Mouse (Mus musculus) testis, adult 2 months (tissue): ENCODE results near the gene Aspm. TPM values are rescaled to one million over a fixed set of nuclear protein-coding genes. Genes with fewer than 3 reads are reported as not detected.
"Not testable (repeated sequence)": the region's sequence is repeated elsewhere in the genome, so short reads cannot be mapped to it uniquely, and the experiment has no call there.

ENCODE experiments used
- H3K27ac ChIP-seq: fragments of 200-500 bp; 2 replicates; pipeline ENCODE4 v1.5.1; 2012; ENCODE audit warnings: low read depth, low read length; ENCODE audit not compliant: control insufficient read depth, insufficient read depth
- H3K27me3 ChIP-seq: fragments of 200-500 bp; 2 replicates; pipeline ENCODE4 v1.6.1; 2012; ENCODE audit warnings: mild to moderate bottlenecking, low read length, moderate library complexity; ENCODE audit not compliant: control insufficient read depth, insufficient read depth
- H3K36me3 ChIP-seq: fragments of 200-500 bp; 2 replicates; pipeline ENCODE4 v1.6.1; 2012; ENCODE audit warnings: mild to moderate bottlenecking, low read length; ENCODE audit not compliant: control insufficient read depth, insufficient read depth
- H3K4me1 ChIP-seq: fragments of 200-500 bp; 2 replicates; pipeline ENCODE4 v1.6.1; 2012; ENCODE audit warnings: low read length; ENCODE audit not compliant: control insufficient read depth, insufficient read depth
- H3K4me3 ChIP-seq: fragments of 200-500 bp; 2 replicates; pipeline ENCODE4 v1.5.1; 2012; ENCODE audit warnings: low read depth, mild to moderate bottlenecking, low read length, moderate library complexity, mixed read lengths; ENCODE audit not compliant: control insufficient read depth
- CTCF ChIP-seq: fragments of 200-500 bp; IDR thresholded peaks from 2 replicates; pipeline ENCODE4 v1.5.1; 2012; ENCODE audit warnings: low read depth, mild to moderate bottlenecking, inconsistent platforms, low read length, moderate library complexity; ENCODE audit not compliant: control insufficient read depth, insufficient read depth, insufficient replicate concordance
- POLR2A ChIP-seq: fragments of 200-500 bp; IDR thresholded peaks from 2 replicates; pipeline ENCODE4 v1.6.1; 2012; ENCODE audit warnings: low read depth, mild to moderate bottlenecking, inconsistent platforms, low read length, moderate library complexity; ENCODE audit not compliant: control insufficient read depth
- polyA plus RNA-seq: library from polyadenylated mRNA; depleted of rRNA; stranded (reverse); fragments of >200 nt; gene quantifications from 2 replicates; pipeline ENCODE4 v1.2.3, GENCODE M21; 2012

Aspm gene
- polyA plus RNA-seq, 1 experiment = 1.7 TPM

DNA sequence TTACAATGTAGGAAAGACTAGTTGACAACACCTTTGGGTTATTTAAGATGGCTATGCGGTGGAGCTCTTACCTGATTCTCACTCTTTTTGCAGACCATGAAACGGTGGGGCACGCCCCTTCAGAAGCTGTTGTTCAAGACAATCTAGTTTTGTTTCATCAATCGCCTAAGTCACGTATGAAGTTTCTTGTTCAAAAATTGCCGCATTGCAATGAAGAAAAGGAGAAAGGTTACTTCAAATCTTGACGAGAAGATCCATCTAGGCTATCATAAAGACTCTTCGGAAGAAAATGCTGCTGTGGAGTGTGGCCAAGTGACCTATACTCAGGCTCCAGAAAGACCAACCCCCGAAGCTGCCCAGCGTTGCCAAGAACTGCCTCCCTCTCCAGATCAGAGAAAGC, 31.6 kb upstream of the Aspm start:
- no peak overlapping the region; the same call in 1 of the 2 replicates for H3K27ac ChIP-seq
- peaks cover 8% of the 10 kb centered on the region for H3K4me1 ChIP-seq
- H3K4me3 ChIP-seq = peak overlapping the region; percentile 88; the same call in 1 of the 2 replicates
- TF ChIP-seq CTCF = no peak
- no peak for TF ChIP-seq POLR2A
- H3K36me3 ChIP-seq = no peaks in the 10 kb centered on the region
- no peaks in the 10 kb centered on the region for H3K27me3 ChIP-seq

DNA sequence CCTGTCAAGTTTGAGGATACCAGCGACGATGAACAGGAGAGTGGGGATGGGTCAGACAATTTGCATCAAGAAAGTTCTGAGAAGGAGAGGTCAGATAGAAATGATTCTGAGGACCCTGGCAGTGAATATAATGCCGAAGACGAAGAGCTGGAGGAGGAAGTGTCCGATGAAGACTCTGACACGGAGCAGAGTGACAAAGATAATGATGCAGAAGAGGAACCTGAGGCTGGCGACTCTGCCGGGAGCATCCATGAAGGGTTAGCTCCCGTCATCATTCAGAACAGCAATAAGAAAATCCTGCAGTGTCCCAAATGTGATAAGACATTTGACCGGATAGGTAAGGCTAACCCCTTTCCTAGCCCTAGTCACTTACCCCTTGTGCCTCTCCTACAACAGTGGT, 30.6 kb upstream of the Aspm start:
- H3K27ac ChIP-seq = no peak overlapping the region
- H3K27me3 ChIP-seq = no peaks in the 10 kb centered on the region
- H3K36me3 ChIP-seq = no peaks in the 10 kb centered on the region
- TF ChIP-seq POLR2A (no peak), CTCF (no peak)
- H3K4me3 ChIP-seq = no peak overlapping the region
- peaks cover 8% of the 10 kb centered on the region for H3K4me1 ChIP-seq

DNA sequence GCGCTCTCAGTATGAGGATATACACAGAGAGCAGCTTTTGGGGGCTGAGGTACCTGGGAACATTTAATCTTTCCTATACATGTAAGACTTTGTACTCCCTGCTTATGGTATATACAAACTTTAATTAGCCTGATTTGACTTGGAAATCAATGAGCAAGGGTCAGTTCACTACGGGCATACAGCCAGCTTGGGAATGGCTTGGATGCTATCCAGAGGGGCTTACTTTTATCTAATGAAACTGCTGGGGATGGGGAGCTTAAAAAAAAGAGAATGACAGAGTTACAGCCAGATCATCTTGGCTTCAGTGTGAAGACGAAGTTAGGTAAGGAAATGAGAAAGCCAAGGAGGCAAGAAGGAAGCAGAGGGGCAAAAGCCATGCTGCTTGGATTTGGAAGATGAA, 29.6 kb upstream of the Aspm start:
- H3K36me3 ChIP-seq = no peaks in the 10 kb centered on the region
- H3K4me3 ChIP-seq = no peak overlapping the region
- peaks cover 8% of the 10 kb centered on the region for H3K4me1 ChIP-seq
- no peaks in the 10 kb centered on the region for H3K27me3 ChIP-seq
- no peak overlapping the region for H3K27ac ChIP-seq
- TF ChIP-seq CTCF = no peak

DNA sequence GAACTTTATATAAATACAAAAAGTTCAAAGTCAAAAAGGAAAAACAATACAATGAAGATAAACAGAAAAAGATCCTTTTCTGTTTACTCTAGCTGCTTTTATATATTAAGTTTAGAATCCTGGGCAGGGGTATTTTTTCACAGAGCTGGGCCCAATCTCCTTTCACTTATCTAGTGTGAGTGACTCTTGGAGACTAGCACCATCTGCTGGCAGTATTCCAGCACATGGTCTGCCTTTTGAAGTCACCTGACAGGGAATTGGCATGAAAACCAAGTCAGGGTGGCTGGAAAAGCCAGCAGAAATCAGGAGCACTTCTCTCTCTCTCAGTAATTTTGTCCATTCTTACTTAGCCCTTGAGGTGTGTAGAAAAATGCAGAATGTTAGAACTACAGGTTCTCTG, 16.2 kb upstream of the Aspm start:
- Histone ChIP-seq H3K4me3 (no peak overlapping the region), H3K4me1 (no peaks in the 10 kb centered on the region), H3K36me3 (peaks cover 2% of the 10 kb centered on the region), H3K27ac (no peak overlapping the region), H3K27me3 (no peaks in the 10 kb centered on the region)
- TF ChIP-seq POLR2A (no peak), CTCF (no peak)

DNA sequence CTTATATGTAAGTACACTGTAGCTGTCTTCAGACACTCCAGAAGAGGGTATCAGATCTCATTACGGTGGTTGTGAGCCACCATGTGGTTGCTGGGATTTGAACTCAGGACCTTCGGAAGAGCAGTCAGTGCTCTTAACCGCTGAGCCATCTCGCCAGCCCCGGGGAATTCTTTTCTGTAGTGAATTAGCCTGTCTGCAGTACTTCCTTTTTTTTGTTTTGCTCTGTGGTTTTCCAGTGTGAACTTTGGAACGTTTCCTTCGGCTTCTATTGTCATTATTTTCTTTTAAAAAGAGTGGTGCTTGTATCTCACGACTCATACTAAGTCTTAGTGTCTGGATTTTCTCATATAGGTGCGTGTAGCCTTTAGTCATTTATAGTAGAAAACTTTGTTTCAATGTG, 11.5 kb upstream of the Aspm start:
- H3K36me3 ChIP-seq, H3K4me1 ChIP-seq, H3K4me3 ChIP-seq, H3K27me3 ChIP-seq, H3K27ac ChIP-seq: not testable (repeated sequence)

DNA sequence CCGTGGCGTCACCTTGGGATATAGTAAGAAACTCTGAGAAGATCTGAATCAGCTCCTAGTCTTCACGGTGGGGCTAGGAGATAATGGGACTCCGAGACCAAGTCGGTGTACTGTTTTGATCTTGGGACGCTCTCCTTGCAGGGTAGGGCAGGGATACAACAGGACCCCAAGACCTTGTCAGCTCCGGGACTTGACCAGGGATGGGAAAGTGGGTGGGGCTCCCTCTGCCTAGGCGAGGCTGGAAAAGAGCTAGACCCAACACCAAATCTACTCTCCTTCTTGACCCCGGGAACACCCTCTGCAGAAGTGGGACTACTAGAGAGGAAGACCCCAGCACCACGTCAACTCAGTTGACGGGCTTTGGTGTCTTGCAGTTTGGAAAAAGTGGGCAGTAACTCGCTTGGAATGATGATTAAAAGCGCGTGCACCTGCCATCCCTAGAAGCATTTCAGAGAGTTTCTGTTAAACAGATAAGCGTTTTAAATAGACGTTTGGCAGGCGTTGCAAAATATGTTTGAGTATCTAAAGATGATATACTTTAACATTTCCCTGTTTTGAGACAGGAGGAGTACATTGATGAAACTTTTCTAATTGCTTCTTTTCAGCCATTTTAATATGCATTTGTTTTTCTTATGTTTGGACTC, 776 bp downstream of the Aspm start:
- Histone ChIP-seq H3K4me3 (peak overlapping the region; percentile 88), H3K27me3 (no peaks in the 10 kb centered on the region), H3K36me3 (no peaks in the 10 kb centered on the region; the same call in 1 of the 2 replicates), H3K27ac (peak overlapping the region; percentile 55), H3K4me1 (peaks cover 7% of the 10 kb centered on the region)
- TF ChIP-seq CTCF = no peak

DNA sequence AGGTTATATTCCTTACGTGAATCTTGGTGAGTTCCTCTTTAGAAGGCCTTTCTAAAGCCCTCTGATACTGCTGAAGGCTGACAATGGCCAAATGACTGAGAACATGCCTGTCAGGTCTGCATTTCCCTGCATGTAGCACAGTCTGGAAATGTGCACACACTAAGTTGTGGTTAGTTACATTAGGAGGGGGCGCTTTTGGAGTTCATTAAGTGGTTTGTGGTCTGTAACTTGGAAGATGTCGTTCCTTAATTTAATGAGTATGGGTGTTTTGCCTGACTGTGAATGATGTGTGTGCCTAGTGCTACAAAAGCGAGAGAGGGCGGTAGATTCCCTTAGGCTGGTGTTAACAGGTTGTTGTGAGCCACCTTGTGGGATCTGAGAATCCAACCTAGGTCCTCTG, 6.2 kb downstream of the Aspm start:
- H3K4me1 ChIP-seq = 0 out of 2 replicates have a peak, but pooled peaks cover 2% of the 10 kb centered on the region
- H3K4me3 ChIP-seq = no peak overlapping the region
- H3K27me3 ChIP-seq = no peaks in the 10 kb centered on the region
- H3K36me3 ChIP-seq = no peaks in the 10 kb centered on the region; the same call in 1 of the 2 replicates
- no peak overlapping the region for H3K27ac ChIP-seq
- TF ChIP-seq POLR2A (no peak), CTCF (no peak)

DNA sequence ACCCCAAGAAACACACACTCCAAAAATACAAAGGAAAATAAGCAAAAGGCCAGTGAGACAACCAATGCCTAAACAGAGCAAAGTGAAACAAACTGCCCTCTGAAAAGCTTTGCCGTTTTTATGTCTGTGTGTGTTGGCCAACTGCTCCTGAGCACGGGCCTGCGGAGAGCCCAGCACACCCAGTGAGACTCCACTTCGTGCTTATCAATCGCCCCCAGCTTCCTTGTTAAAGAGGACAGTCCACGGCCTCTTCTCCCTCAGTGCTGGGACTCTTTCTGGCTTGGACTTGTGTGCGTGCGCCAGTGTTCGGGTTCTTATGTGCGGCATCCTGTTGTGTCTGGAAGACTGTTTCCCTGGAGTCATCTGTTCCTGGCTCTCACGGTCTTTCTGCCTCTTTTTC, 11.4 kb downstream of the Aspm start:
- Histone ChIP-seq H3K27ac (no peak overlapping the region), H3K4me3 (no peak overlapping the region), H3K36me3 (no peaks in the 10 kb centered on the region; the same call in 1 of the 2 replicates), H3K27me3 (no peaks in the 10 kb centered on the region), H3K4me1 (no peaks in the 10 kb centered on the region)
- TF ChIP-seq POLR2A (no peak), CTCF (no peak)
